Mouse (Mus musculus) ES-E14 (cell line): ENCODE measurements around the gene Vapb.

Experiments used
- CHD2 ChIP-seq: IDR thresholded peaks from 2 replicates; pipeline ENCODE4 v1.6.1; 2014; ENCODE audit warnings: mild to moderate bottlenecking, low read depth, low read length, inconsistent platforms
- HCFC1 ChIP-seq: IDR thresholded peaks from 2 replicates; pipeline ENCODE4 v1.6.1; 2012; ENCODE audit warnings: low read length, inconsistent platforms, borderline replicate concordance; ENCODE audit not compliant: insufficient read depth
- MAFK ChIP-seq: IDR thresholded peaks from 2 replicates; pipeline ENCODE4 v1.6.1; 2014; ENCODE audit warnings: mild to moderate bottlenecking, low read depth, low read length, inconsistent platforms; ENCODE audit not compliant: insufficient read depth
- ZC3H11A ChIP-seq: IDR thresholded peaks from 2 replicates; pipeline ENCODE4 v1.6.1; 2012; ENCODE audit warnings: low read depth, mild to moderate bottlenecking, inconsistent platforms, low read length, borderline replicate concordance
- ZNF384 ChIP-seq: IDR thresholded peaks from 2 replicates; pipeline ENCODE4 v1.6.1; 2012; ENCODE audit warnings: low read depth, low read length, inconsistent platforms

DNA sequence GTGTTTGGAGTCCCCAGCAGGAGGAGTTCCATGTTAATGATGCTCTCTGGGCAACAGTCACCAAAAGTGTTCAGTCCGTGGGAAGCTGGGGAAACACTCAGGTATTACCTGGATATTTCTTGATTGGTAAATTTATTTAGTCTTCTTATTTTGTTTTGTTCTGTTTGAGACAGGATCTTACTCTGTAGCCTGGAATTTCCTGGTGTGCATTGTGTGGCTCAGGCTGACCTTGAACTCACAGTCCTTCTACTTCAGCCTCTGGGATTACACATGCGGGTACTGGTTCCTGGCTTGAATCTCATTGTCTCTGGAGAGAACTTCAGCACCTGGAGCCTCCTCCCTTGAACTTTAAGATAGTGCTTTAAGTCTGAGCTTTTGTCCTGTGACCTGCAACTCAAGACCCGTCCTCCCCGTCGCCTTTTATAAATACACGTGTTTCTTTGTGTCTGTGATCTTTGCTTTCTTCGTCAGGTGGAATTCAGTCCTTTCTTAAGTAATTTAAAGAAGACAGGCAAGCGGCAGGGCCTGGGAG, 20.4 kb downstream of the Vapb start:
- TF ChIP-seq MAFK = no peak
- no peak for TF ChIP-seq ZNF384
- TF ChIP-seq ZC3H11A = no peak
- peak; percentile 59; the same call in 1 of the 2 replicates for TF ChIP-seq CHD2
- TF ChIP-seq HCFC1 = no peak
